Mouse (Mus musculus) midbrain, embryonic 14.5 days (tissue): Measurements from ENCODE around the gene Tsg101. TPM values are rescaled to one million over a fixed set of nuclear protein-coding genes. Genes with fewer than 3 reads are reported as not detected.
"Not testable (repeated sequence)": the region's sequence is repeated elsewhere in the genome, so short reads cannot be mapped to it uniquely, and the experiment has no call there.

ENCODE experiments used
- ATAC-seq: fragments of 200-750 bp; cut with Nextera tagmentation; 2 replicates; pipeline ENCODE4 v1.8.0; 2017; ENCODE audit warnings: moderate number of reproducible peaks, moderate library complexity; ENCODE audit not compliant: low FRiP score, low TSS enrichment
- DNase-seq: peaks from one replicate; pipeline ENCODE4 v3.0.0-alpha.2; 2015
- H3K27ac ChIP-seq: fragments of 300-500 bp; sonication (generic); replicated peaks from 2 replicates; pipeline ENCODE4 v1.5.1; 2014; ENCODE audit warnings: mild to moderate bottlenecking, low read depth, low read length, moderate library complexity
- H3K27me3 ChIP-seq: fragments of 300-500 bp; sonication (generic); 2 replicates; pipeline ENCODE4 v1.6.1; 2014; ENCODE audit warnings: low read length, control low read depth, mixed read lengths; ENCODE audit not compliant: control insufficient read depth, insufficient read depth
- H3K36me3 ChIP-seq: fragments of 300-500 bp; sonication (generic); 2 replicates; pipeline ENCODE4 v1.6.1; 2014; ENCODE audit warnings: low read length, control low read depth; ENCODE audit not compliant: control insufficient read depth, insufficient read depth
- H3K4me1 ChIP-seq: fragments of 300-500 bp; sonication (generic); 2 replicates; pipeline ENCODE4 v1.6.1; 2014; ENCODE audit warnings: mild to moderate bottlenecking, antibody characterized with exemption, low read length, control low read depth; ENCODE audit not compliant: control insufficient read depth, insufficient read depth
- H3K4me2 ChIP-seq: fragments of 300-500 bp; sonication (generic); 2 replicates; pipeline ENCODE4 v1.6.1; 2014; ENCODE audit warnings: mild to moderate bottlenecking, low read length, moderate library complexity
- H3K4me3 ChIP-seq: fragments of 300-500 bp; sonication (generic); replicated peaks from 2 replicates; pipeline ENCODE4 v1.5.1; 2014; ENCODE audit warnings: low read depth, low read length
- H3K9ac ChIP-seq: fragments of 300-500 bp; sonication (generic); replicated peaks from 2 replicates; pipeline ENCODE4 v1.6.1; 2014; ENCODE audit warnings: mild to moderate bottlenecking, low read length, moderate library complexity
- H3K9me3 ChIP-seq: fragments of 300-500 bp; sonication (generic); 2 replicates; pipeline ENCODE4 v1.6.1; 2016; ENCODE audit warnings: low read length, control low read depth, mixed read lengths; ENCODE audit not compliant: control insufficient read depth
- WGBS: fragments of 180-500 bp; shearing (Covaris S2); extraction: QIAGEN DNeasy Blood & Tissue Kit; methylation state at CpG from one replicate; pipeline ENCODE4 v1.1.7; 2014; 5-methylcytosine and 5-hydroxymethylcytosine counted together
- polyA plus RNA-seq: library from polyadenylated mRNA; unstranded; fragments of >200 nt; fragmentation: Nextera tagmentation; extraction: Ambion mirVana; gene quantifications from 2 replicates; pipeline ENCODE4 v1.2.1, GENCODE M21; 2014

The Tsg101 gene
- polyA plus RNA-seq, 1 experiment from 2014 or later, result 445 TPM

DNA sequence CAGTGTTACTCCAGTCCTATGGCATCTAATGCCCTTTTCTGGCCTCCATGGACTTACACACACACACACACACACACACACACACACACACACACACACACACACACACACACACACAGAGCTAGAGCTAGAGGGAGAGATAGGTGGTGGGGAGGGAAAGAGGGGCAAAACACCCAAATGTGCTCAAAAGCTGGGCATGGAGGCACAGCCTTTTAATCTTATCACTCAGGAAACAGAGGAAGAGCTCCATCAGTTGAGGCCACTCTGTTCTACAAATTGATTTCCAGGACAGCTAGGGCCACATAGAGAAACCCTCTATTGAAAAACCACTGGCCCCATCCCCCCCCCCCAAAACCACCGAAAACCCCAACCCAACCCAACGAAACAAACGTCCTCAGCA lies 36.5 kb downstream of the Tsg101 start:
- Histone ChIP-seq H3K4me1 (no peaks in the 10 kb centered on the region), H3K4me2 (no peak overlapping the region), H3K9me3 (no peaks in the 10 kb centered on the region), H3K4me3 (no peak overlapping the region), H3K9ac (no peak overlapping the region), H3K27ac (no peak overlapping the region), H3K36me3 (peaks cover 42% of the 10 kb centered on the region), H3K27me3 (no peaks in the 10 kb centered on the region)
- ATAC-seq (no peak), DNase-seq (no peak)
- WGBS, result 91% methylated on average over 3 of the region's 3 CpGs

DNA sequence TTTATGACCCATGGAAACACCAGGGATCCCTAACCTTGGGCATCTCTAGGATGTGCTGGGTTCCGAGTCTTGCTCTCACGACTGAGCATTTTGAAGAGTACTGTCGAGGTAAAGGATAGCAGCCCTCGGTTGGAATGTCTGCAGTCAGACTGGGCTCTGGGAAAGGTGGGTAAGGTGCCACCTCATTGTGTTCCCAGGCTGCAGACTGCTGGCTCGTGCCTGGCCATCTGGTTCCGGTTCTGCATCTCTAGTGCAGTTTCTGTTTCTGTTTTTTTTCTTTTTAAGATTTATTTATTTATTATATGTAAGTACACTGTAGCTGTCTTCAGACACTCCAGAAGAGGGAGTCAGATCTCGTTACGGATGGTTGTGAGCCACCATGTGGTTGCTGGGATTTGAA lies 37.8 kb downstream of the Tsg101 start:
- 93% methylated on average over 7 of the region's 8 CpGs for WGBS
- not testable (repeated sequence) for H3K27ac ChIP-seq, DNase-seq, H3K27me3 ChIP-seq, H3K9ac ChIP-seq, H3K4me3 ChIP-seq, H3K9me3 ChIP-seq, H3K4me2 ChIP-seq, ATAC-seq, H3K4me1 ChIP-seq
- H3K36me3 ChIP-seq, result peaks cover 29% of the 10 kb centered on the region

DNA sequence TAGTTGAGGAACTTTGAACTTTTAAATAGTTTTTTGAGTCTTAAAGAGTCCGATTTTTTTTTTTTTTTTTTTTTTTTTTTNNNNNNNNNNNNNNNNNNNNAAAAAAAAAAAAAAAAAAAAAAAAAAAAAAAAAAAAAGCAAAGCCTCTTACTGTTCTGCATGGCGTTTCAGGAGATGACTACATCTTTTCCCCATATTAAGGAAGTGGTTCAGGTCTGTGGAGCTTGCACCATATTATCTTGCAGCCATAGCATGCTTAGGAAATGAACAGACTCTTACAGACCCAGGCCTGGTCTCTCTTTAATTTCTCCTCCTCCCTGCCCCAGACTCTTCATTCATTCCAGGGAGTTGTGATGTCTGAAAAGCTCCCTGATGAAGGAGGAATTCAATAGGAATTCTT lies 38.8 kb downstream of the Tsg101 start:
- WGBS, result 92% methylated on average over 2 of the region's 2 CpGs
- ATAC-seq, result no peak

DNA sequence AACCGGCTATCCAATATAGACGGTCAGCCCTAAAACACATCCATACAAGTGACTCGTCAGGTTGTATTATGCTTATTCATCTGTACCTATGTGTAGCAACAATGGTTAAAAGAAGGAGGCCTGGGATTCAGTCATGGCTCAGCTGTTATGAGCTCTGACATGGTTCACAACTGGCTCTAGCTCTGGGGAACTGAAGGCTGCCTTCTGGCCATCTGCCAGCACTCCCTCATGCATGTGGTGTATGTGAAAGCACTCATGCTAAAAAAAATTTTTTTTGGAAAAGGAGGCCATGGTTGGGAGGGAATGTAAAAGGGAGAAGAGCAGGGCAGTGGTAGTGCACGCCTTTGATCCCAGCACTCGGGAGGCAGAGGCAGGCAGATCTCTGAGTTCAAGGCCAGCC lies 39.9 kb downstream of the Tsg101 start:
- no peak overlapping the region for H3K4me3 ChIP-seq
- no peaks in the 10 kb centered on the region for H3K9me3 ChIP-seq
- no peaks in the 10 kb centered on the region for H3K4me1 ChIP-seq
- no peak for ATAC-seq
- H3K4me2 ChIP-seq, result no peak overlapping the region
- no peak for DNase-seq
- H3K27me3 ChIP-seq, result no peaks in the 10 kb centered on the region
- 97% methylated on average over 5 of the region's 5 CpGs for WGBS
- H3K36me3 ChIP-seq, result peaks cover 8% of the 10 kb centered on the region
- H3K9ac ChIP-seq, result no peak overlapping the region
- H3K27ac ChIP-seq, result no peak overlapping the region

More for the DNA sequence above, 38.8 kb downstream of the Tsg101 start:
- Histone ChIP-seq H3K27ac (no peak overlapping the region), H3K4me1 (no peaks in the 10 kb centered on the region), H3K27me3 (no peaks in the 10 kb centered on the region), H3K9me3 (no peaks in the 10 kb centered on the region), H3K4me3 (no peak overlapping the region), H3K4me2 (no peak overlapping the region), H3K9ac (no peak overlapping the region), H3K36me3 (peaks cover 19% of the 10 kb centered on the region)
- no peak for DNase-seq

DNA sequence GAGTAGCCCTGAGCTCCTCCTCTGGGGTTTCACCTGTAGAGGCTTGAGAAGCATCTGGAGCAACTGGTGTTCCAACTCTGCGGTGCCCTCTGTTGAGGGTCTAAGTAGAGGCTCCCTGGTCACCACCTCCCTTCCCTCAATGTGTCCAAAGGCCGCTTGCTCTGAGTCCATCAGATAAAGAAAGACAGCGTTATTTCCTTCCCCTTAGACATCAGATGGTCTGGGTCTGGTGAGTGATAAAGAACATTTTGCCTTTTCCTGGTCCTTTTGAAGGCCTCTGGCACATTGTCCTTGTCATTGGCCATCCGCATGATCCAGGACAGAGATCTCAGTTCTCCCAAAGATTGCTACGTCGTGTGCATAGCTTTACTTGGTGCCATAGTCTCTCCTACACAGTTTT lies 42.5 kb downstream of the Tsg101 start:
- Histone ChIP-seq H3K27me3 (no peaks in the 10 kb centered on the region), H3K27ac (no peak overlapping the region), H3K4me2 (no peak overlapping the region), H3K36me3 (no peaks in the 10 kb centered on the region), H3K9ac (no peak overlapping the region), H3K4me3 (no peak overlapping the region), H3K4me1 (no peaks in the 10 kb centered on the region), H3K9me3 (no peaks in the 10 kb centered on the region)
- no peak for ATAC-seq
- 89% methylated on average over 6 of the region's 6 CpGs for WGBS
- DNase-seq, result no peak

DNA sequence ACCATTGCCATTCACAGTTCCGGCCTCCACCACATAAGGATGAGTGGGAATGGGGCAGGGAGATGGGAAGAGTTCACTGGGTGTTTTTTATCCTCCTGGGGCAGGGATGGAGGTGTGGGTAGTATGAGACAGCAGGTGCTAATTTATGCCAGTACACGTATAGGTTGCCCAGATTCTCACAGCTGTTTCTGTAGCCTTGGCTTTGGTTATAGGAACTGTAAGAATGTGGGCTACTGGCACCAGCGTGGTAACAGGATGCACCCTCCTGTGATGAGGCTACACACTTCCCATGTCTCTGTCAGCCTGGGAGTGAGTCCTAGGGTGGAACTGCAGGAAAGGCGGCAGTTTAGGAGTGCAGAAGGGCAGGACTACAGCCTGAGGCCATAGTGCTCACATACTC lies 42.9 kb downstream of the Tsg101 start:
- 77% methylated on average over 4 of the region's 4 CpGs for WGBS
- no peak overlapping the region for H3K4me2 ChIP-seq
- no peaks in the 10 kb centered on the region for H3K36me3 ChIP-seq

DNA sequence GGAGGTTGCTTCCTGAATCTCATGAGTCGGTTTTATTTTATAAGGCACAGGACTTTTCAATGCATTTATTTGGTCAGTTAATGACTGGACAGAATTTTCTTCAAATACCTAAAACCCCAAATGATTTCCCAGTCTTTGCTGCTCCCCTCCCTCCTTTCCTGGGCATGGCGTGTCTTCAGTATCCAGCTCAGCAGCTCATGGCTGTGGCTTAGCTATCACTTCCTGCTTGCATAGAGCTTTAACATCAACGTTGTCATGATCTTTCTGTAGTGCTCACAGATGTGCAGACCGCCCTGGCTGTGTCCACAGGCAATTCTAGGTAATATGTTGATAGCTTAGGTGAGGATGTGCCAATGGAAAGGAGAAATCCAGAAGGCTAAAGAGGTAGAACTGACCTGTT lies 47.8 kb downstream of the Tsg101 start:
- Histone ChIP-seq H3K27ac (no peak overlapping the region), H3K9ac (no peak overlapping the region), H3K9me3 (no peaks in the 10 kb centered on the region), H3K4me3 (no peak overlapping the region), H3K4me2 (no peak overlapping the region), H3K27me3 (no peaks in the 10 kb centered on the region), H3K4me1 (no peaks in the 10 kb centered on the region), H3K36me3 (no peaks in the 10 kb centered on the region)
- ATAC-seq (no peak), DNase-seq (no peak)
- WGBS, result 90% methylated on average over 4 of the region's 4 CpGs

More for the DNA sequence above, 42.9 kb downstream of the Tsg101 start:
- Histone ChIP-seq H3K27ac (no peak overlapping the region), H3K9me3 (no peaks in the 10 kb centered on the region), H3K9ac (no peak overlapping the region), H3K27me3 (no peaks in the 10 kb centered on the region), H3K4me3 (no peak overlapping the region), H3K4me1 (no peaks in the 10 kb centered on the region)
- ATAC-seq (no peak), DNase-seq (no peak)

DNA sequence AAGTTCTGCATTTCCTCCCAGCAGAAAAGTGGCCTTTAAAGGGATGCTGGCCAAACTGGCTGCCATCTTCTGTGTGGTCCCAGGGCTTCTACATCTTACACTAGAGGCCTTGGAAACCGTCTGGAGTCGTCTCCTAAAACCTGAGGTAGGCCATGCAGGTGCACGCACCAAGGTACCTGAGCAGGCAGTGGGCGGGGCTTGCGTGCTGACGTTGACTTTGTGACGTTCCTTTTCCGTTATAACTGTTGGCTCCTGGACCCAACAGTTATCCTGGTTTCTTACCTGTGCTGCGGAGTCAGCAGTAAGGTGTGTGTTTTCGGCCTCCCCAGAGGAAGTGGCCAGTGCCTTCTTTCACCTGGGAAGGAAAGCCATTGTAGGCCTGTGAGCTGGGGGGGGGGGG lies 58.8 kb downstream of the Tsg101 start, which contains the start of gene Ldhc:
Gene Ldhc, plus strand, starts transcription at position 208 of the 400 bp plus-strand sequence.
- ATAC-seq, result no peak

DNA sequence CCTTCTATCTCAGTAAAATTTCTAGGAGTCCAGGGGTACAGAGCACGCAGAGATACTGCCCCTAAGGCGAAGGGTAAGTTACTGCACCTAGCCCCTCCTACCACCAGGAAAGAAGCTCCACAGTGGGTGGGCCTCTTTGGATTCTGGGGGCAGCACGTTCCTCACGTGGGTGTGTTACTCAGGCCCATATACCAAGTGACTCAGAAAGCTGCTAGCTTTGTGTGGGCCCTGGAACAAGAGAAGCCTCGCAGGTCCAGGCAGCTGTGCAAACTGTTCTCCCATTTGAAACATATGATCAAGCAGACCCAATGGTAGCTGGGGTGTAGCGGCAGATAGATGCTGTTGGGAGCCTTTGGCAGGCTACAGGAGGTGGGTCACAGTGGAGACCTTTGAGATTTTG lies 60.7 kb downstream of the Tsg101 start:
- 62% methylated on average over 6 of the region's 6 CpGs for WGBS
- no peak overlapping the region for H3K4me3 ChIP-seq
- H3K27me3 ChIP-seq, result no peaks in the 10 kb centered on the region
- no peak for DNase-seq
- H3K36me3 ChIP-seq, result peaks cover 6% of the 10 kb centered on the region; the same call in 1 of the 2 replicates
- ATAC-seq, result no peak
- H3K9me3 ChIP-seq, result no peaks in the 10 kb centered on the region
- H3K27ac ChIP-seq, result no peak overlapping the region
- H3K4me2 ChIP-seq, result no peak overlapping the region
- H3K4me1 ChIP-seq, result no peaks in the 10 kb centered on the region
- no peak overlapping the region for H3K9ac ChIP-seq

More for the DNA sequence above, 58.8 kb downstream of the Tsg101 start, which contains the start of gene Ldhc:
- DNase-seq, result no peak
- WGBS, result 38% methylated on average over 10 of the region's 10 CpGs
- no peaks in the 10 kb centered on the region for H3K4me1 ChIP-seq
- H3K27me3 ChIP-seq, result no peaks in the 10 kb centered on the region
- H3K9me3 ChIP-seq, result no peaks in the 10 kb centered on the region
- H3K27ac ChIP-seq, result no peak within 1 kb of the TSS
- H3K36me3 ChIP-seq, result no peaks in the 10 kb centered on the region
- H3K4me3 ChIP-seq, result no peak within 1 kb of the TSS
- no peak within 1 kb of the TSS for H3K4me2 ChIP-seq
- H3K9ac ChIP-seq, result no peak within 1 kb of the TSS
